Comparison of ENCODE assay signal across 21 mouse cellular contexts in genomic region chr4:44502196-44502867, GRCm38 (mm10).
DNase-seq lines count a peak whose midpoint lies in the region; ATAC-seq lines count a peak whose summit lies in the region.
"Had no signal": no experiment of that assay in that cellular context is flagged by ENCODE, and none has a peak within 500 bp of the region (broad histone marks: within the 10 kb centered on the region; RNA-seq: fewer than 3 reads in every experiment).

No protein-coding gene starts in this region.

- no peaks in the 10 kb centered on the region for H3K36me3 ChIP-seq in midbrain, embryonic 10.5 days
- no peaks in the 10 kb centered on the region for H3K36me3 ChIP-seq in midbrain, embryonic 13.5 days
- no peaks in the 10 kb centered on the region for H3K36me3 ChIP-seq in kidney, embryonic 15.5 days
- H3K36me3 ChIP-seq: forebrain, embryonic 15.5 days; heart, embryonic 10.5 days; hindbrain, embryonic 15.5 days; midbrain, embryonic 15.5 days; stomach, embryonic 15.5 days had no signal

- WGBS in midbrain, embryonic 10.5 days = 61% methylated on average over 9 of the region's 9 CpGs
- 46% methylated on average over 9 of the region's 9 CpGs for WGBS in midbrain, embryonic 13.5 days
- 25% methylated on average over 9 of the region's 9 CpGs for WGBS in kidney, embryonic 15.5 days

- H3K27ac ChIP-seq in midbrain, embryonic 10.5 days (replicated peaks) = peak overlapping the region; percentile 38; the same call in 1 of the 2 replicates
- H3K27ac ChIP-seq in midbrain, embryonic 13.5 days = no peak overlapping the region
- H3K27ac ChIP-seq in kidney, embryonic 15.5 days = peak overlapping the region; percentile 9; the same call in 1 of the 2 replicates
- H3K27ac ChIP-seq: forebrain, embryonic 15.5 days; heart, embryonic 10.5 days; hindbrain, embryonic 15.5 days; macrophage; midbrain, embryonic 15.5 days; stomach, embryonic 15.5 days had no signal

- ATAC-seq in midbrain, embryonic 13.5 days = no peak
- ATAC-seq in kidney, embryonic 15.5 days (replicated peaks; ENCODE audit: low FRiP score) = peak; percentile 66; the same call in 1 of the 2 replicates
- ATAC-seq: forebrain, embryonic 15.5 days; intestine, postnatal 0 days; midbrain, embryonic 15.5 days; Patski had no signal

- no peak overlapping the region for H3K4me3 ChIP-seq in midbrain, embryonic 10.5 days
- H3K4me3 ChIP-seq in midbrain, embryonic 13.5 days (replicated peaks) = no peak overlapping the region
- no peak overlapping the region for H3K4me3 ChIP-seq in kidney, embryonic 15.5 days (replicated peaks)
- H3K4me3 ChIP-seq: erythroblast, embryonic 14.5 days; forebrain, embryonic 15.5 days; heart, embryonic 10.5 days; hindbrain, embryonic 15.5 days; midbrain, embryonic 15.5 days; stomach, embryonic 15.5 days had no signal

- DNase-seq in kidney, adult 9 months = peak; percentile 11
- DNase-seq in kidney, adult 18-20 months = no peak
- DNase-seq in midbrain, embryonic 10.5 days (ENCODE audit: low spot score) = no peak
- DNase-seq in lung, postnatal 36 days = peak; percentile 27
- DNase-seq in thymus, postnatal 36 days = no peak
- DNase-seq: cerebellum, adult 9-10 months; gastrocnemius, postnatal 36 days; heart, postnatal 14 days; spleen, adult 18-20 months had no signal

- H3K27me3 ChIP-seq in midbrain, embryonic 10.5 days (ENCODE audit: low read depth, poor library complexity, severe bottlenecking) = no peaks in the 10 kb centered on the region
- no peaks in the 10 kb centered on the region for H3K27me3 ChIP-seq in midbrain, embryonic 13.5 days
- H3K27me3 ChIP-seq in kidney, embryonic 15.5 days = peaks cover 5% of the 10 kb centered on the region
- H3K27me3 ChIP-seq: hindbrain, embryonic 15.5 days; midbrain, embryonic 15.5 days; stomach, embryonic 15.5 days had no signal

- H3K4me1 ChIP-seq in midbrain, embryonic 10.5 days = peaks cover 11% of the 10 kb centered on the region
- peaks cover 7% of the 10 kb centered on the region; the same call in 1 of the 2 replicates for H3K4me1 ChIP-seq in midbrain, embryonic 13.5 days (replicated peaks)
- H3K4me1 ChIP-seq in kidney, embryonic 15.5 days = peaks cover 12% of the 10 kb centered on the region
- H3K4me1 ChIP-seq: forebrain, embryonic 15.5 days; heart, embryonic 10.5 days; hindbrain, embryonic 15.5 days; midbrain, embryonic 15.5 days; stomach, embryonic 15.5 days had no signal

- H3K9ac ChIP-seq in midbrain, embryonic 13.5 days (replicated peaks) = no peak overlapping the region
- H3K9ac ChIP-seq in kidney, embryonic 15.5 days = no peak overlapping the region
- H3K9ac ChIP-seq: forebrain, embryonic 15.5 days; hindbrain, embryonic 15.5 days; midbrain, embryonic 15.5 days; stomach, embryonic 15.5 days had no signal

- H3K9me3 ChIP-seq in midbrain, embryonic 10.5 days (replicated peaks) = no peaks in the 10 kb centered on the region
- H3K9me3 ChIP-seq in midbrain, embryonic 13.5 days = no peaks in the 10 kb centered on the region
- no peaks in the 10 kb centered on the region for H3K9me3 ChIP-seq in kidney, embryonic 15.5 days (replicated peaks)
- H3K9me3 ChIP-seq: forebrain, embryonic 15.5 days; heart, embryonic 10.5 days; hindbrain, embryonic 15.5 days; midbrain, embryonic 15.5 days; stomach, embryonic 15.5 days had no signal

- H3K4me2 ChIP-seq in midbrain, embryonic 13.5 days (replicated peaks) = no peak overlapping the region
- no peak overlapping the region for H3K4me2 ChIP-seq in kidney, embryonic 15.5 days
- H3K4me2 ChIP-seq: forebrain, embryonic 15.5 days; hindbrain, embryonic 15.5 days; liver, embryonic 11.5 days; midbrain, embryonic 15.5 days; stomach, embryonic 15.5 days had no signal

Comparison
In these comparisons a context has a peak if more than half of its experiments do, and no peak if none do; other contexts are left out.
1. DNase-seq: peak in kidney, adult 9 months (single experiment) and lung, postnatal 36 days (single experiment); none in kidney, adult 18-20 months (single experiment), midbrain, embryonic 10.5 days (single experiment) and thymus, postnatal 36 days (0 of 2).